ENCODE assay signal across 8 mouse cellular contexts in genomic region chr5:150070086-150070485, GRCm38 (mm10). TPM values are rescaled to one million over a fixed set of nuclear protein-coding genes. Genes with fewer than 3 reads are reported as not detected.
DNase-seq lines count a peak whose midpoint lies in the region; ATAC-seq and TF ChIP-seq lines count a peak whose summit lies in the region.

No protein-coding gene starts in this region.

- no peaks in the 10 kb centered on the region for H3K36me3 ChIP-seq in heart, embryonic 13.5 days

- POLR2A ChIA-PET in Patski (lab: Charles Lee) = no interaction called here

- no peaks in the 10 kb centered on the region for H3K4me1 ChIP-seq in heart, embryonic 13.5 days

- ATAC-seq in heart, embryonic 13.5 days (ENCODE audit: extremely low read depth, insufficient number of reproducible peaks, low FRiP score, low TSS enrichment) = no peak
- ATAC-seq in Patski = no peak
- ATAC-seq in inflammation-experienced regulatory T-cells, adult 6 months = no peak

- no peak overlapping the region for H3K4me3 ChIP-seq in heart, embryonic 13.5 days

- no peaks in the 10 kb centered on the region for H3K9me3 ChIP-seq in heart, embryonic 13.5 days

- no peak overlapping the region for H3K27ac ChIP-seq in heart, embryonic 13.5 days (replicated peaks)

- TF ChIP-seq CTCF in Patski (IDR thresholded peaks at IDR 0.05) = peak; percentile 53

- WGBS in heart, embryonic 13.5 days = 19% methylated on average over 10 of the region's 10 CpGs

- CTCF ChIA-PET in Patski (lab: Charles Lee) = no interaction called here

- in situ Hi-C loops in Patski (cut with MboI; ENCODE audit: low pct_unique_long_range_greater_than_20kb) = no loop called here

- no peaks in the 10 kb centered on the region for H3K27me3 ChIP-seq in heart, embryonic 13.5 days (replicated peaks)
- peaks cover 25% of the 10 kb centered on the region for H3K27me3 ChIP-seq in Patski

- DNase-seq in heart, adult 9 months (ENCODE audit: low spot score in 2 of 2) = no peak
- DNase-seq in Patski (ENCODE audit: low read depth, low spot score) = no peak
- DNase-seq in frontal cortex, postnatal 36 days (ENCODE audit: low spot score in 2 of 2) = peak; percentile 51 to 72
- DNase-seq in left cerebral cortex, adult 11 months (ENCODE audit: low spot score) = peak; percentile 36
- peak; percentile 73 to 77 for DNase-seq in right cerebral cortex, postnatal 10 days (ENCODE audit: low spot score in 2 of 2)
- no peak for DNase-seq in thymus, postnatal 36 days

- H3K9ac ChIP-seq in heart, embryonic 13.5 days = no peak overlapping the region

- H3K4me2 ChIP-seq in heart, embryonic 13.5 days = peak overlapping the region; percentile 37

RNA-seq across cellular contexts. Expression of gene Fry, which starts 48.4 kb away (rescaled TPM):
- polyA plus RNA-seq in heart, embryonic 13.5 days (2015; fragmentation: Nextera tagmentation; extraction: Ambion mirVana) = 19.6 and 20.0 TPM in 2 replicates
- 0.05 TPM for polyA plus RNA-seq in Patski (2021)
- 10 to 100 TPM; 15.9 to 25.3 (median 22.3) TPM for polyA plus RNA-seq in inflammation-experienced regulatory T-cells, adult 6 months (2017; shearing (Covaris generic))

RNA-seq across cellular contexts. Expression of gene Rxfp2, which starts 51.6 kb away (rescaled TPM):
- 0.24 and 0.27 TPM in 2 replicates for polyA plus RNA-seq in heart, embryonic 13.5 days (2015; fragmentation: Nextera tagmentation; extraction: Ambion mirVana)
- not detected for polyA plus RNA-seq in Patski (2021)
- polyA plus RNA-seq in inflammation-experienced regulatory T-cells, adult 6 months (2017; shearing (Covaris generic)) = not detected

Comparison
In these comparisons a context has a peak if more than half of its experiments do, and no peak if none do; other contexts are left out.
1. DNase-seq: peak in frontal cortex, postnatal 36 days (2 of 2), left cerebral cortex, adult 11 months (single experiment) and right cerebral cortex, postnatal 10 days (2 of 2); none in heart, adult 9 months (0 of 2), Patski (single experiment) and thymus, postnatal 36 days (0 of 2).
2. RNA of gene Fry, which starts 48.4 kb away (polyA plus RNA-seq): 15.9 to 25.3 TPM in inflammation-experienced regulatory T-cells, adult 6 months and 19.6 to 20.0 TPM in heart, embryonic 13.5 days; 0.05 TPM in Patski (single experiment); every median in the first group is over 10 times any median in the second.